Mouse (Mus musculus) adrenal gland, postnatal 4 days (tissue): ENCODE measurements around the gene Isg20. TPM values are rescaled to one million over a fixed set of nuclear protein-coding genes. Genes with fewer than 3 reads are reported as not detected.

Source experiments
- DNase-seq, 2 experiments: peaks; one replicate each; pipeline ENCODE4 v3.0.0; 2021 to 2022; ENCODE audit warnings: low spot score in 2 of 2, mixed read lengths in 2 of 2
- microRNA-seq: library from miRNA; unstranded; fragments of <30 nt; microRNA quantifications from one replicate; pipeline ENCODE4 v1.2.0, GENCODE M21; 2021
- total RNA-seq, 2 experiments: library from RNA; stranded (reverse); gene quantifications; 2 replicates each; pipeline ENCODE4 v1.2.3; 2021

Isg20 gene
- total RNA-seq, 2 experiments from 2014 or later = 7.4 to 13.7 TPM

DNA sequence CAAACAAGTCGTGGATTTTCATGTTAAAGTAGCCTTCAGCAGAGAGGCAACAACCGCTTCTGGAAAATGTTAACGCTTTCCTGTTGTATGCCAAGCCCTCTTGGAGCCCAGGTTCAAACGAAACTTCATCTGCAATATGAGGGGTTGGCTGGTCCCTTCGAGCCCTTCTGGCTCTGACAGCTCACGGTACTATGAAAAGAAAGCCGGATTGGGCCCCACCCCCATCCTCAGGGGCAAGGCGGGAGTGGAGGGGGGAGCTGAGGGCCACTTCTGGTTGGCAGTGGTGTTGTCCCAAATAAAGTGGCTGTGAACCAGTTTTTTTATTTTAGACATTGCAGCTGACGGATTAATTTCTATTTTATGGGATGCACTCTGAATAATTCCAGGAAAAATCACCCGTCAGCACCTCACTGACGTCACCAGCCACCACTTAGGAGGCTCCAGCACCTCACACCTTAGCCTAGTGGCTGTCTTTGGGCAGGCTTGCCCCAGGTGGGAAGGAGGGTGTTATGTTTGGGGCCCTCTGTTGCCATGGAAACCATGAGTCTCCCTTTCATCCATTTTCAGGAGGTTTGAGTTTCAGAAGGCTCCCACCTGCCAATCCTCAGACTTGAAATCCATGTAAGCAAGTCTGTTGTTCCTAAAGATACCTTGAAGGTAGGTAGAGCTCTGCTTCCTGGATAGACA is 40.8 kb downstream of the Isg20 start:
- no peak for DNase-seq

DNA sequence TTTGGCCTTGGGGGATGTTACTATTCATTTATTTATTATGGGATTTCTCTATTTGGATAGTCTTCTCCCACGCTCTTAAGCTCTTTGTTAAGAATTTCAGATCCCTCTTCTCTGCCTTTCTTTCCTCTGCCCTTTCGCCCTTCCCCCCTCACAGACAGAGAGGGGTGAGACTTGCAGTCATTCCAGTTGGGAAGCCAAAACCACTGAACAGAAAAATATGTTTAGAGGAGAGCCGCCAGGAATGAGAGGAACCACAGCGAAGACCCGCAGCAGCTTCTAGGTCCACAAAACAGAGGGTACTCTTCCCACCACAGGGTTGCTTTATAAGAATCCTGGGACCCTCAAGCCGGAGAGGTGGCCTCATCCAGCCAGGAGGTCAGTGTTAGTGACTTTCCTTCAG is 41.4 kb downstream of the Isg20 start:
- no peak for DNase-seq

- no peak for DNase-seq
Measured at GRCm38 (mm10) chr7:78955086-78955485, 41.9 kb downstream of the Isg20 start.

DNA sequence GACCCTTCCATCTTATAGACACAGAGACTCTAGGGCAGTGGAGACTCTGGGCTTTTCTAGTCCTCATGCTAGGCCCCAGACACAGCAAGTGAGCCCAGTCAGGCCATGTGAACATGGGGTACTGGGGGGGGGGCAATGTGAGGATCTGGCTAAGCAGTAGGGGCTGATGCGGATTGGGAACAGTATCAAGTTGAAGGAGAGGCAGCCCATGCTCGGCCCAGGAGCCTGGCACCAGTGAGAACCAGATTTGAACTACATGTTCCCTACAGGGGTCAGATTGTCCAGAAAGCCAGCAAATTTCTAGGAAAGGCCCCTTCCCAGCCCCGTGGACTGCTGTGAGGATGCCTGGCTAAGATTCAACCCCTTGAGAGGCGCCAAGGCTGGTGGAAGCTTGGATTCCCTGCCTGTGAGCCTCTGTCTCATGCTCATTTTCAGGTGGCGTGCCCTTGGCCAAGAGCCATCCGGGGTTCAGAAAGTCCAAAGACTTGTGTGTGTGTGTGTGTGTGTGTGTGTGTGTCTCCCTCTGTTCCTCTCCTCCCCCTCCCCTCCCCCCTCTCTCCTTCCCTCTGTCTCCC is 45.4 kb downstream of the Isg20 start:
- no peak for DNase-seq

DNA sequence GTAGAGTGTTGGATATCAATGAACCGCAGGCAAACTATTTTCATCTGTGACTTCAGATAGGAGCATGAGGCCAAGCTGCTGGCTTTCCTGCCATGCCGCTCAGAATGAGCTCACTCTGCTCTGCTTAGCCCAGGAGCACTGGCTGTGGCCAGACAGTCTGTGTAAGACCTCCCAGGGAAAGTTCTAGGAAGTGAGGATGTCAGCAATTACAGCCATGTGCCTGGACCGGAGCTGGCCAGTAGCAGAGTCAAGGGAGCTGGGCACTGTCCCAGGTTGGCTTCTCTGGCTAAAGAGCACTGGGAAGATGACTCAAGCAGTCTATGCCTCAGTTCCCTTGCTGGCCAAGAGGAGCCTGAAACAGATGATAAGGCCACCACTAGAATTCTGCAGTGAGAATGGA is 50.7 kb downstream of the Isg20 start:
- no peak for DNase-seq

Small RNA genes within 50 kb of the gene (microRNA-seq; reads per million reads assigned to microRNA genes)
- 114 reads per million, percentile 47 among the genes with 10 or more reads in this experiment for gene Mir7-2

Other genes with a start within 250 kb of the Isg20 start
- 10 to 100 TPM; 16.9 to 20.4 TPM for gene Ntrk3, start 175.4 kb upstream of the Isg20 start, total RNA-seq
- gene Mrps11, start 130.3 kb upstream of the Isg20 start, total RNA-seq = 10 to 100 TPM; 83.5 to 88.1 TPM
- gene Mrpl46, start 129.9 kb upstream of the Isg20 start, total RNA-seq = 10 to 100 TPM; 42.5 to 47.0 TPM
- gene Det1, start 66.2 kb upstream of the Isg20 start, total RNA-seq = 10 to 100 TPM; 13.2 to 14.0 TPM
- 10 to 100 TPM; 33.0 to 33.7 TPM for gene Aen, start 17.6 kb upstream of the Isg20 start, total RNA-seq
- 1 to 10 TPM in 1 of 2 experiments, under 1 TPM in 1; 0.50 to 1.6 TPM for gene Acan, start 140.1 kb downstream of the Isg20 start, total RNA-seq
- 1 to 10 TPM; 4.1 to 4.5 TPM for gene Hapln3, start 217.6 kb downstream of the Isg20 start, total RNA-seq
- gene Mfge8, start 235.6 kb downstream of the Isg20 start, total RNA-seq = 100 to 1,000 TPM; 327 to 347 TPM